Comparison of ENCODE assay signal across 8 mouse cellular contexts in genomic region chr9:69488972-69489371, GRCm38 (mm10). TPM values are rescaled to one million over a fixed set of nuclear protein-coding genes. Genes with fewer than 3 reads are reported as not detected.
DNase-seq lines count a peak whose midpoint lies in the region; ATAC-seq and TF ChIP-seq lines count a peak whose summit lies in the region.

No protein-coding gene starts in this region.

- H3K36me3 ChIP-seq in heart, embryonic 12.5 days = peaks cover 100% of the 10 kb centered on the region
- 0 out of 2 replicates have a peak, but pooled peaks cover 4% of the 10 kb centered on the region for H3K36me3 ChIP-seq in limb, embryonic 10.5 days

- no peak for TF ChIP-seq POLR2A in cortical plate, adult 2 months (IDR thresholded peaks at IDR 0.05; ENCODE audit: extremely low read depth, insufficient read depth, low read length)

- 12% methylated on average over 5 of the region's 5 CpGs for WGBS in heart, embryonic 12.5 days
- 19% methylated on average over 5 of the region's 5 CpGs for WGBS in limb, embryonic 10.5 days

- DNase-seq in heart, postnatal 10 days = no peak
- DNase-seq in A20 (ENCODE audit: low read depth, low spot score) = peak; percentile 35
- no peak for DNase-seq in limb, embryonic 10.5 days (ENCODE audit: low spot score)
- no peak for DNase-seq in testis, postnatal 10 days (ENCODE audit: low spot score)
- DNase-seq in adrenal gland, postnatal 25 days = no peak
- DNase-seq in spleen, postnatal 10 days (ENCODE audit: low spot score in 2 of 2) = no peak

- no peak for ATAC-seq in heart, embryonic 12.5 days (ENCODE audit: insufficient number of reproducible peaks, low FRiP score)

- peaks cover 15% of the 10 kb centered on the region for H3K9me3 ChIP-seq in heart, embryonic 12.5 days (replicated peaks)
- no peaks in the 10 kb centered on the region for H3K9me3 ChIP-seq in limb, embryonic 10.5 days (replicated peaks)

- peak overlapping the region; percentile 50 for H3K27ac ChIP-seq in heart, embryonic 12.5 days (ENCODE audit: poor library complexity, severe bottlenecking)
- H3K27ac ChIP-seq in cortical plate, adult 2 months (ENCODE audit: insufficient read depth, low read length) = no peak overlapping the region
- peak overlapping the region; percentile 58; the same call in 1 of the 2 replicates for H3K27ac ChIP-seq in limb, embryonic 10.5 days

- peaks cover 20% of the 10 kb centered on the region for H3K4me1 ChIP-seq in heart, embryonic 12.5 days (replicated peaks)
- H3K4me1 ChIP-seq in cortical plate, adult 2 months (ENCODE audit: control insufficient read depth, insufficient read depth, low read length) = no peaks in the 10 kb centered on the region
- peaks cover 9% of the 10 kb centered on the region for H3K4me1 ChIP-seq in limb, embryonic 10.5 days

- no peak overlapping the region for H3K4me3 ChIP-seq in heart, embryonic 12.5 days
- no peak overlapping the region for H3K4me3 ChIP-seq in cortical plate, adult 2 months (ENCODE audit: insufficient read depth, low read length)
- no peak overlapping the region for H3K4me3 ChIP-seq in limb, embryonic 10.5 days

- peak overlapping the region; percentile 22 for H3K4me2 ChIP-seq in heart, embryonic 12.5 days

- intact Hi-C loops in heart, postnatal 10 days (cut with DNase I) = no loop called here

- H3K9ac ChIP-seq in heart, embryonic 12.5 days = no peak overlapping the region

- peak; percentile 27 for TF ChIP-seq CTCF in cortical plate, adult 2 months (IDR thresholded peaks at IDR 0.05; ENCODE audit: extremely low read depth, insufficient read depth, low read length)

- H3K27me3 ChIP-seq in heart, embryonic 12.5 days (replicated peaks) = no peaks in the 10 kb centered on the region
- peaks cover 11% of the 10 kb centered on the region; the same call in 1 of the 2 replicates for H3K27me3 ChIP-seq in limb, embryonic 10.5 days (ENCODE audit: low read depth, poor library complexity, severe bottlenecking)

RNA-seq across cellular contexts. Expression of gene Anxa2, which starts 35.6 kb away (rescaled TPM):
- polyA plus RNA-seq in heart, embryonic 12.5 days (2016; fragmentation: Nextera tagmentation; extraction: Ambion mirVana) = 378 and 387 TPM in 2 replicates
- total RNA-seq in heart, postnatal 10 days (2021) = 100 to 1,000 TPM; 207 to 221 TPM
- 18.0 and 23.7 TPM in 2 replicates for polyA plus RNA-seq in cortical plate, adult 2 months (2012; rRNA removed)
- 101 and 138 TPM in 2 replicates for polyA plus RNA-seq in limb, embryonic 10.5 days (2016; fragmentation: Nextera tagmentation; extraction: Ambion mirVana)
- 390 and 445 TPM in 2 replicates for total RNA-seq in adrenal gland, postnatal 25 days (2021)
